Mouse (Mus musculus) megakaryocyte, embryonic 14.5 days (primary cell): ENCODE data around the gene Mapkapk2. TPM values are rescaled to one million over a fixed set of nuclear protein-coding genes. Genes with fewer than 3 reads are reported as not detected.

Experiments used
- H3K27me3 ChIP-seq: replicated peaks from 2 replicates; pipeline ENCODE3; 2012; ENCODE audit warnings: inconsistent platforms
- H3K36me3 ChIP-seq: replicated peaks from 2 replicates; pipeline ENCODE3; 2012; ENCODE audit warnings: low read length, inconsistent platforms, mixed read lengths
- H3K4me1 ChIP-seq: 2 replicates; pipeline ENCODE4 v1.6.1; 2012; ENCODE audit warnings: inconsistent platforms
- H3K4me3 ChIP-seq: replicated peaks from 2 replicates; pipeline ENCODE3; 2012; ENCODE audit warnings: moderate library complexity, mild to moderate bottlenecking, inconsistent platforms
- H3K9me3 ChIP-seq: 2 replicates; pipeline ENCODE4 v1.6.1; 2012; ENCODE audit warnings: inconsistent platforms
- FLI1 ChIP-seq: IDR thresholded peaks from 2 replicates; pipeline ENCODE4 v1.6.1; 2012; ENCODE audit warnings: low read length, inconsistent platforms, mixed read lengths
- GATA1 ChIP-seq: IDR thresholded peaks from 3 replicates; pipeline ENCODE4 v1.6.1; 2012; ENCODE audit warnings: mixed read lengths, low read length, inconsistent platforms, borderline replicate concordance
- polyA plus RNA-seq: library from polyadenylated mRNA; stranded (reverse); fragments of >175 nt; gene quantifications from 2 replicates; pipeline ENCODE4 v1.2.3, GENCODE M21; 2012; ENCODE audit warnings: low replicate concordance; ENCODE audit not compliant: insufficient read depth

Gene Mapkapk2
- polyA plus RNA-seq, 1 experiment, result 178 TPM

DNA sequence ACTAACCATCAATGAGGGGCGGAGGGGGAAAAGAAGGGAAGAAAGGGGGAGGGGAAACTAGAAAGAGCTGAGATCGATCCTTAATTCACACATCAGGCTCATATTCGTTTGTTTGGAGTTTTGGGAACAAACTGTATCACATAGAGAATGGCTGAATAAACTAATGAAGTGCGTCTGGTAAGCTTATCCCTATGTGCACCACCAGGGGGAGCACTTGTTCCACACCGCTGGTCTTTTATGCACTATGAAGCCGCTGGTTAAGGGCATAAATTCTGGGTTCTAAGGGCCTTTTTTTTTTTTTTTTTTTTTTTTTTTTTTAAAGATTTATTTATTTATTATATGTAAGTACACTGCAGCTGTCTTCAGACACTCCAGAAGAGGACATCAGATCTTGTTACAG lies 18.3 kb upstream of the Mapkapk2 start:
- Histone ChIP-seq H3K4me1 (peaks cover 77% of the 10 kb centered on the region), H3K9me3 (no peaks in the 10 kb centered on the region), H3K36me3 (no peaks in the 10 kb centered on the region), H3K4me3 (no peak overlapping the region), H3K27me3 (peaks cover 6% of the 10 kb centered on the region)
- no peak for TF ChIP-seq GATA1
- no peak for TF ChIP-seq FLI1

DNA sequence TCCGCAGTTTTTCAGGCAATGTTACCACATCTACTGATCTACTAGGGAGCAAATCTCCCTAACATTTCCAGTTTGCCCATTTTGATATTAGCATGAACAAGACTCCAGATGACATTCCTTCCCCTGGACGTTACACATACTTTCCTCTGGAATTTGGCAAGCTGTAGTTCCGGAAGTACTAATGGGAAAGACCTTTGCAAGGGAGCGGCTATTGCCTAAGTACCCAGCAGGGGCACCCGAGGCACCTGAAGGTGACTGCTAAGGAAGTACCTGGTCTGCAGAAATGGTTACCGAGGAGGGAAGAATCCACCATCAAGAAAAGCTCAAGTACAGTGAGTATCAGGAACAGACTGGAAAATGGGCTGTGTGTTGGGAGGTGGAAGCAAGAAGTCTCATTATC lies 14.9 kb upstream of the Mapkapk2 start:
- peaks cover 91% of the 10 kb centered on the region for H3K4me1 ChIP-seq
- no peaks in the 10 kb centered on the region for H3K9me3 ChIP-seq
- no peak overlapping the region for H3K4me3 ChIP-seq
- TF ChIP-seq FLI1 (no peak), GATA1 (no peak)
- H3K27me3 ChIP-seq, result peaks cover 4% of the 10 kb centered on the region
- no peaks in the 10 kb centered on the region for H3K36me3 ChIP-seq

DNA sequence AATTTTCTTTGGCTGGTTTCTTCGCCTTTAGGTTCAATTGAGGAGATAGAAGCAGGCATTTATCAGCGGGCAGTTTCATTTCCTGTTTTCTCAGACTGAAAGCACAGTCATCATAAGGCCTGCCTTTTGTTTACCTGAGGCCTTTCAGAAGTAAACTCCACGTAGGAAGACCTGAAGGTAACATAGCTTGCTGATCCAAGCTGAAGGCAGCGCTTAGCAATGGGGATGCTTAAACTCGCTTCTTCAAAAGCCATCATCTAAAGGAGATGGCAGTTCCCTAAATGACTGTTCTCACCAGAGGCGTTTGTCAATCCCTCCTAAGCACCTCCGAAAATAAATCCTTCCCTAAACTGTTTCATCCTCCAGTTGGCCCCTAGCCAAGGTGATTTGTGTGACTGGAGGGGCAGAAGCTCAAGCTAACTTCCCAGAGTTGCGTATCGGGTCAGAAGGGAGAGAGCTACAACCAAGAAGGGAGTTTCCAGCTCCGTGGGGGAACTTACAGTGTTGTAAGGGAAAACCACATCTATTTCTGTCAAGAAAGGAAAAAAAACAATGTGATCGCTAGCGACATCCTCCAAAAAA lies 13.0 kb upstream of the Mapkapk2 start:
- Histone ChIP-seq H3K36me3 (peaks cover 5% of the 10 kb centered on the region), H3K9me3 (peaks cover 6% of the 10 kb centered on the region), H3K4me3 (peak overlapping the region; percentile 70), H3K4me1 (peaks cover 84% of the 10 kb centered on the region), H3K27me3 (no peaks in the 10 kb centered on the region)
- TF ChIP-seq GATA1, result no peak
- TF ChIP-seq FLI1, result no peak

DNA sequence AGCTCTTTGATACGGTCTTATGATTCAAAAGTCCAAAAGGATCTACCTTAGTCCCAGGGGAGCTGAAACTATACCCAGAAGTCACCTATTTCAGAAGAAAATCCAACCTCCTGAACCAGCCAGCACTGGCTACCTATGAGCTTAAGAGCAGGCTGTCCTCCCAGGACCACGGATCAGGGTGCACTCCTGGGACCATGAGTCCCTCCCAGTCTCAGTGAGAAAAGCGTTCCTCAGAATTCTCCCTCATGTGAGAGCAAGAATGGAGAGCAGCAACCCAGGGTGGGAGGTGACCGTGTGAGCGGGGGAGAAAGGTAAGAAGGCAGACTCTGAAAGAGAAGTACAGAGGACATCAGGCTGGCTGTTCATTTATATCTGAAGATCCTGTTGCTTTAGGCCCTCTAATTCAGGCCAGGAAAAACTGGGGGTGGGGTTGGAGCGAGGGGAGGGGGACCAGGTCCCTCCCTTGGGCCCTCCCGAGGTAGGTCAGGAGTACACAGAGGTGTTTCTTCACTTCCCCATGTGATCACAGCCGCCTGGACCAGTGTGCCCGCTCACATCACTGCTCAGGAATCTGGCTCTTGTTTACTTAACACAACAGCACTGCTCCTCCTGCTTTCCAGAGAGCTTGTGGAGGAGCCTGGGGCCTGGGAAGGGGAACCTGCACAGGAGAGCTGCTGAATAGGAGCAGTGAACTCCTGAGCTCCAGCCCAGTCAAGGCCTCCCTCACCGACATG lies 10.1 kb upstream of the Mapkapk2 start:
- TF ChIP-seq GATA1 (no peak), FLI1 (no peak)
- Histone ChIP-seq H3K36me3 (peaks cover 5% of the 10 kb centered on the region), H3K27me3 (no peaks in the 10 kb centered on the region), H3K4me1 (peaks cover 83% of the 10 kb centered on the region), H3K4me3 (no peak overlapping the region), H3K9me3 (peaks cover 6% of the 10 kb centered on the region)

DNA sequence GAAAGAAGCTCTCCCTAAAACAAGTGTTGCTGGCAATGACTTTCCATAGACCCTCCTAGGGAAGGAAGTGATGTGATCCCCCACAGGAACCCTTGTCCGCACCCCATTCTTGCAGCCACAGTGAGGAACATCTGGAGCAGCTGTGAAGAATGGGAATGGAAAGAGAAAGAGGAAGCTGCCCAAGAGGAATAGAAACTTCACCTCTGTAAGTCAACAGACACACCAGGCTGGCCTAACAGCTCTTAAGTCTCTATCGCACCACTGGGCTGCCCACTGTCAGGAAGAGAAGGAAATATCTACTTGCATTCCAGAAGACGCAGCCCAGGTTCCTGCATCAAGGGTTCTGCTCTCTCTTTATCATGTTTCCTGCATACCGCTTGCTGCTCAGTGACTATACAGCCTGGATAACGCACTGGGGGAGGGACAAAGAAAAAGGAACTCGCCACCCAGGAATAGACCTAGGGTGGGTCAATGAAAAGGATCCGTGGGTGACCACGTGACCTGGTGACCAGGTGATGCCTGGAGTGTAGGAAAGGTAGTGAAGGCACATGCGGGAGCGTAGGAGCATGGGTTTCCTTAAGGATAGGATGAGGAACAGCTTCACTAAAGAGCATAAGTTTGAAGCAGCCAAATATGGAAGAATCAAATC lies 6.3 kb upstream of the Mapkapk2 start:
- H3K9me3 ChIP-seq, result peaks cover 6% of the 10 kb centered on the region
- H3K36me3 ChIP-seq, result peaks cover 5% of the 10 kb centered on the region
- peak overlapping the region; percentile 79 for H3K4me3 ChIP-seq
- TF ChIP-seq FLI1 (no peak), GATA1 (no peak)
- peaks cover 81% of the 10 kb centered on the region for H3K4me1 ChIP-seq
- no peaks in the 10 kb centered on the region for H3K27me3 ChIP-seq

DNA sequence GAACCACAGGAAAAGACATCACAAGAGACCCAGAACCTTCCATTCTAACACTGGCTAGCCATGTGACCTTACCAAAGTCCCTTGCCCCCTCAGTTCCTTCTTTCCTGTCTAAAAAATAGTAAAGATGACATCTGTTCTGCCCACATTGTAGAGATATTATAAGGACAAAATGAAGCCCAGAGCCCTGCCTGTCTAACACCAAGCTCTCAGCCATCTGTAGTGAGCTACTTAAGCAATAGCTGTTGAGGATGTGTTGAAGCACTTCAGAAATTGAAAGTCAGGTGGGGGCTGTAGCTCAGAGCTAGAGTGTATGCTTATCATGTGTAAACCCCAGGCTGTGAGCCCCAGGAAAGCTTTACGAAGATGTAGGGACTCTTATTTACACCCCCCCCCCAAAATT lies 3.2 kb upstream of the Mapkapk2 start:
- Histone ChIP-seq H3K9me3 (no peaks in the 10 kb centered on the region), H3K4me3 (no peak overlapping the region), H3K4me1 (peaks cover 68% of the 10 kb centered on the region), H3K36me3 (no peaks in the 10 kb centered on the region), H3K27me3 (no peaks in the 10 kb centered on the region)
- TF ChIP-seq GATA1 (no peak), FLI1 (no peak)

DNA sequence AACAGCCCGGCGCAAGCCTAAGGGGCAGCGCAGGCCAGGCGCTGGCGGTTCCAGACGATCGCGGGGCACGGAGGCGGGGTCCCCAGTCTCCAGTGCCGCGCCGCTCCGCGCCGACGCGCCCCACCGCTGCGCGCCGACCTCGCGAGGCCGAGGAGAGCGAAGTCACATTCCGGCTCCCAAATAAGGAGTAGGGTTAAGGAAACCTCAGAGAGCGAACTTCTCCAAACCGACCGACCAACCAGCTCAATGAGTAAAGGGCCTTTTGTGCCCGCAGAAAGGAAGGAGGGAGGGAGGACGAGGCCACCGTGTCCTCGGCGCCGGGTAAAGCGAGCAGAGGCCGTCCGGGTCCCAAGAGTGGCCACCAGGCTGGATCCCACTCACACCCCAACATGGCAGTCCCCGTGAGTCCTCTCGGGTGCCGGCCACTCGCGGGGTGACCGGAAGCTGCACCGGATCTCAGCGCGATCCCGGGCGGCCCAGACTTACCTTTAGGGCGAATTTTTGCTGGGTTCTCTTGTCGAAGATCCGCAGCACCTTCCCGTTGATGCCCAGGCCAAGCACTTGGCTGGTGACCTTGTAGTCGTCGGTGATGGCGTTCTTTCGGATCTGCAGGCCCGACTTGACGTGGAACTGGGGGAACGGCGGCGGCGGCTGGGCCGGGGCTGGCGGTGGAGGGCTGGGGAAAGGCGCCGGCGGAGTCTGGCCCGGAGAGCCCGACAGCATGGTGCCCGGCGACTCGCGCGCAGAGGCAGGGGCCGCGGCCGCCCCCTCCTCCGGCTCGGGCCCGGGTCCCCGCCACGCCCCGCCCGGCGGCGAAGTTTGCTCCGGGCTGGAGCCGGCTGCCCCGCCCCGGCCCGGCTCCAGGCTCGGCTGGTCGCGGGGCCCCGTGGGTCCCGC lies 575 bp downstream of the Mapkapk2 start:
- Histone ChIP-seq H3K4me1 (peaks cover 73% of the 10 kb centered on the region), H3K9me3 (no peaks in the 10 kb centered on the region), H3K27me3 (no peaks in the 10 kb centered on the region), H3K36me3 (peaks cover 30% of the 10 kb centered on the region), H3K4me3 (peak overlapping the region; percentile 98)
- TF ChIP-seq FLI1 (no peak), GATA1 (no peak)

DNA sequence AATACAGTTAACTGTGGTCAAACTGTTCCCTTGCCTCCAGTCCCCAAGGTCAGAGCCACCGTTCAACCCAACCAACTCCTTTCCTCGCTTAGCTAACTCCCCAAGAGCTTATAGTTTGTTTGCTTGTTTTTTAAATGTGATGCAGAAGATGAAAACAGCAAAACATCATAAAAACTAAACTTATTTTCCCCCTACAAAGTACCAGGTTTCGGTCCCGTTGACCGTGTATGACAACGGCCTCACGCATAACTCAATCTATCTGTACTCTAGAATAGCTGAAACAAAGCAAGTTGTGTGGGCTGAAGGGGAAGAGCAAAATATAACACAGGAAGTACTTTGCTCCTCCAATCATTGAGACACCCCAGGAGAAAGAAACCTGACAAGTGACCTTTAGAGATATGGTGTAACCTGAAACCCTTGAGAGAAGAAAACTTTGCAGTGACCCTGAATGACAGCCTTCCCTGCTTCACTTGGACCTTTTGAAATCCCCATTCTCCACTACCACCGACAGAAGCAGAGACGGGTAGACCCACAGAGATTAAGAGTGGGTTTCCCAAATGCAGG lies 1.4 kb downstream of the Mapkapk2 start:
- Histone ChIP-seq H3K9me3 (no peaks in the 10 kb centered on the region), H3K4me3 (peak overlapping the region; percentile 98), H3K36me3 (peaks cover 35% of the 10 kb centered on the region), H3K27me3 (no peaks in the 10 kb centered on the region), H3K4me1 (peaks cover 73% of the 10 kb centered on the region)
- no peak for TF ChIP-seq FLI1
- no peak for TF ChIP-seq GATA1

DNA sequence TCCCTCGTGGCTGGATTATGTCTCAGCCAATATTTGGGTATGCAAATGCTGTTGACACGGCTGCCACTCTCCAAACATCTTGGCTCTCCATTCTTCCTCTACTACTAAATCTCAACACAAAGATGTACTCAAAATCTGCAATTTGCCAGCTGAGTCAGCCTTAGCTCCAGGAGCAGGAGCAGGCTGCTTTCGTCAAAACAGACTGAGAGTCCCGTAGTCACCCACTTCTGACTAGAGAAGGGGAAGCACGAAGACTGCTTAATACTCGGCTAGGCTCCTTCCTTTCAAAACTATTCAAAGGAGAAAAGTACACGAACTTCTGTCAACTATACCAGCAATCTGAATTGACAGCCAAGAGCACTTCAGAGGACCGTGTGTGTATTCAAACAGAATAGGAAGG lies 2.1 kb downstream of the Mapkapk2 start:
- TF ChIP-seq FLI1 (no peak), GATA1 (no peak)
- Histone ChIP-seq H3K9me3 (no peaks in the 10 kb centered on the region), H3K27me3 (no peaks in the 10 kb centered on the region), H3K4me1 (peaks cover 73% of the 10 kb centered on the region), H3K36me3 (peaks cover 36% of the 10 kb centered on the region), H3K4me3 (peak overlapping the region; percentile 98)
